ENCODE assay signal across 8 mouse cellular contexts in the genomic region with DNA sequence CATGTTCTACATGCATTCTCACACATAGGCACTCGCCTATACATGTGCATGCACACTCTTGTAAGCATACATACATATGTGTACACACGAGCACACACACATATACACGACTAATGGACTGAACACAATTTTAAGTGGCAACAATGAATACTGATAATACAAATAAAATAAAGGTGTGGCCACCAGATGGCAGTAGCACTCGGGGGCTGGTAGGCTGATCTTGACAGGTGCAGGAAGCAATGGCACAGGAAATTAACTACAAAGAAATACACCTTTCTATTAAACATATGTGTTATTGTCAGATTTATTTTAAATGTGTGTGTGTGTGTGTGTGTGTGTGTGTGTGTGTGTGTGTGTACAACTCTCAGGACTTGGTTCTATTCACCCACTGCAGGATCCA. TPM values are rescaled to one million over a fixed set of nuclear protein-coding genes. Genes with fewer than 3 reads are reported as not detected.
A peak's percentile ranks its signal among the peaks of the same experiment; 100 is the strongest.
DNase-seq lines count a peak whose midpoint lies in the region; ATAC-seq and TF ChIP-seq lines count a peak whose summit lies in the region.

No protein-coding gene starts in this region.

- no peak overlapping the region for H3K4me2 ChIP-seq in forebrain, embryonic 14.5 days (ENCODE audit: low read length)
- H3K4me2 ChIP-seq in forebrain, embryonic 12.5 days = no peak overlapping the region
- H3K4me2 ChIP-seq in midbrain, embryonic 15.5 days = no peak overlapping the region
- no peak overlapping the region for H3K4me2 ChIP-seq in liver, embryonic 13.5 days

- no peak for ATAC-seq in forebrain, embryonic 14.5 days
- no peak for ATAC-seq in forebrain, embryonic 12.5 days (ENCODE audit: low FRiP score)
- ATAC-seq in midbrain, embryonic 15.5 days (replicated peaks) = no peak
- no peak for ATAC-seq in liver, embryonic 13.5 days (ENCODE audit: low read depth)

- no peak for TF ChIP-seq POLR2A in spleen, adult 2 months (IDR thresholded peaks at IDR 0.05; ENCODE audit: low read depth, low read length)

- 12% methylated on average over 4 of the region's 4 CpGs for WGBS in forebrain, embryonic 14.5 days
- 24% methylated on average over 4 of the region's 4 CpGs for WGBS in forebrain, embryonic 12.5 days
- WGBS in midbrain, embryonic 10.5 days = 24% methylated on average over 4 of the region's 4 CpGs
- 15% methylated on average over 4 of the region's 4 CpGs for WGBS in midbrain, embryonic 15.5 days
- 10% methylated on average over 4 of the region's 4 CpGs for WGBS in liver, embryonic 13.5 days (ENCODE audit: insufficient replicate concordance)
- WGBS in spleen, adult 2 months = 3% methylated on average over 4 of the region's 4 CpGs

- H3K9me3 ChIP-seq in forebrain, embryonic 14.5 days (replicated peaks; ENCODE audit: control insufficient read depth, low read length) = no peaks in the 10 kb centered on the region
- H3K9me3 ChIP-seq in forebrain, embryonic 12.5 days = no peaks in the 10 kb centered on the region
- H3K9me3 ChIP-seq in midbrain, embryonic 10.5 days (replicated peaks) = no peaks in the 10 kb centered on the region
- H3K9me3 ChIP-seq in midbrain, embryonic 15.5 days = no peaks in the 10 kb centered on the region
- H3K9me3 ChIP-seq in liver, embryonic 13.5 days (replicated peaks) = no peaks in the 10 kb centered on the region

- no peak overlapping the region for H3K9ac ChIP-seq in forebrain, embryonic 14.5 days (ENCODE audit: low read length)
- H3K9ac ChIP-seq in forebrain, embryonic 12.5 days = no peak overlapping the region
- H3K9ac ChIP-seq in midbrain, embryonic 15.5 days = no peak overlapping the region
- no peak overlapping the region for H3K9ac ChIP-seq in liver, embryonic 13.5 days

- no peaks in the 10 kb centered on the region for H3K4me1 ChIP-seq in forebrain, embryonic 14.5 days (ENCODE audit: control insufficient read depth, insufficient read depth, low read length)
- peaks cover 10% of the 10 kb centered on the region for H3K4me1 ChIP-seq in forebrain, embryonic 12.5 days
- peaks cover 27% of the 10 kb centered on the region for H3K4me1 ChIP-seq in midbrain, embryonic 10.5 days
- peaks cover 2% of the 10 kb centered on the region; the same call in 1 of the 2 replicates for H3K4me1 ChIP-seq in midbrain, embryonic 15.5 days
- H3K4me1 ChIP-seq in liver, embryonic 13.5 days (replicated peaks) = peaks cover 15% of the 10 kb centered on the region
- no peaks in the 10 kb centered on the region for H3K4me1 ChIP-seq in spleen, adult 2 months (ENCODE audit: control insufficient read depth, insufficient read depth, insufficient read length)

- TF ChIP-seq CTCF in spleen, adult 2 months (IDR thresholded peaks at IDR 0.05; ENCODE audit: extremely low read depth, insufficient read depth, insufficient read length, insufficient replicate concordance) = peak; percentile 58; the same call in 1 of the 2 replicates

- DNase-seq in forebrain, embryonic 14.5 days (ENCODE audit: low spot score) = peak; percentile 59
- peak; percentile 40 for DNase-seq in midbrain, embryonic 10.5 days (ENCODE audit: low spot score)
- DNase-seq in c-Kit-positive CD71-negative TER-119-negative erythroid progenitor cells, embryonic 14.5 days (ENCODE audit: low read depth) = peak; percentile 40
- peak; percentile 38 for DNase-seq in liver, embryonic 13.5 days
- DNase-seq in spleen, adult 2 months (ENCODE audit: low read depth in 1 of 2, low spot score in 2 of 2) = peak; percentile 39 to 60
- no peak for DNase-seq in right cerebral cortex, postnatal 10 days (ENCODE audit: low spot score in 2 of 2)

- H3K27me3 ChIP-seq in forebrain, embryonic 14.5 days (replicated peaks; ENCODE audit: control insufficient read depth, insufficient read depth, low read length) = no peaks in the 10 kb centered on the region
- peaks cover 43% of the 10 kb centered on the region for H3K27me3 ChIP-seq in forebrain, embryonic 12.5 days
- H3K27me3 ChIP-seq in midbrain, embryonic 10.5 days (ENCODE audit: low read depth, poor library complexity, severe bottlenecking) = peaks cover 23% of the 10 kb centered on the region
- no peaks in the 10 kb centered on the region for H3K27me3 ChIP-seq in midbrain, embryonic 15.5 days (replicated peaks)
- H3K27me3 ChIP-seq in liver, embryonic 13.5 days = no peaks in the 10 kb centered on the region
- H3K27me3 ChIP-seq in spleen, adult 2 months (ENCODE audit: control insufficient read depth, insufficient read depth, low read length) = no peaks in the 10 kb centered on the region

- H3K4me3 ChIP-seq in forebrain, embryonic 14.5 days (ENCODE audit: low read depth, low read length) = no peak overlapping the region
- no peak overlapping the region for H3K4me3 ChIP-seq in forebrain, embryonic 12.5 days (replicated peaks)
- H3K4me3 ChIP-seq in midbrain, embryonic 10.5 days = no peak overlapping the region
- H3K4me3 ChIP-seq in midbrain, embryonic 15.5 days = no peak overlapping the region
- no peak overlapping the region for H3K4me3 ChIP-seq in liver, embryonic 13.5 days (replicated peaks)
- no peak overlapping the region for H3K4me3 ChIP-seq in spleen, adult 2 months (ENCODE audit: extremely low read depth, insufficient read depth, insufficient read length)

- no peak overlapping the region for H3K27ac ChIP-seq in forebrain, embryonic 14.5 days (ENCODE audit: low read depth, low read length)
- H3K27ac ChIP-seq in forebrain, embryonic 12.5 days = no peak overlapping the region
- H3K27ac ChIP-seq in midbrain, embryonic 10.5 days (replicated peaks) = no peak overlapping the region
- no peak overlapping the region for H3K27ac ChIP-seq in midbrain, embryonic 15.5 days
- H3K27ac ChIP-seq in liver, embryonic 13.5 days = no peak overlapping the region
- H3K27ac ChIP-seq in spleen, adult 2 months (ENCODE audit: insufficient read depth, low read length) = no peak overlapping the region

- H3K36me3 ChIP-seq in forebrain, embryonic 14.5 days (ENCODE audit: control insufficient read depth, insufficient read depth, low read length) = no peaks in the 10 kb centered on the region
- no peaks in the 10 kb centered on the region for H3K36me3 ChIP-seq in forebrain, embryonic 12.5 days (replicated peaks)
- no peaks in the 10 kb centered on the region for H3K36me3 ChIP-seq in midbrain, embryonic 10.5 days
- no peaks in the 10 kb centered on the region for H3K36me3 ChIP-seq in midbrain, embryonic 15.5 days (replicated peaks)
- H3K36me3 ChIP-seq in liver, embryonic 13.5 days = no peaks in the 10 kb centered on the region
- H3K36me3 ChIP-seq in spleen, adult 2 months (ENCODE audit: control insufficient read depth, insufficient read depth, low read length) = no peaks in the 10 kb centered on the region

RNA-seq across cellular contexts. Expression of a gene that starts 5.9 kb away (rescaled TPM):
- 53.8 and 58.5 TPM in 2 replicates for polyA plus RNA-seq in forebrain, embryonic 14.5 days (2014; fragmentation: Nextera tagmentation; extraction: Ambion mirVana)
- polyA plus RNA-seq in forebrain, embryonic 12.5 days (2016; fragmentation: Nextera tagmentation; extraction: Ambion mirVana) = 46.6 and 48.5 TPM in 2 replicates
- polyA plus RNA-seq in midbrain, embryonic 10.5 days (2016; fragmentation: Nextera tagmentation; extraction: Ambion mirVana) = 57.4 and 63.7 TPM in 2 replicates
- polyA plus RNA-seq in midbrain, embryonic 15.5 days (2015; fragmentation: Nextera tagmentation; extraction: Ambion mirVana) = 41.0 and 43.0 TPM in 2 replicates
- polyA plus RNA-seq in liver, embryonic 13.5 days (2015; fragmentation: Nextera tagmentation; extraction: Ambion mirVana) = 50.1 and 51.5 TPM in 2 replicates
- polyA plus RNA-seq in spleen, adult 2 months (2012; rRNA removed) = 5.4 and 6.4 TPM in 2 replicates

RNA-seq across cellular contexts. Expression of a gene that starts 25.2 kb away (rescaled TPM):
- polyA plus RNA-seq in forebrain, embryonic 14.5 days (2014; fragmentation: Nextera tagmentation; extraction: Ambion mirVana) = 4.8 and 5.3 TPM in 2 replicates
- polyA plus RNA-seq in forebrain, embryonic 12.5 days (2016; fragmentation: Nextera tagmentation; extraction: Ambion mirVana) = 3.0 and 3.2 TPM in 2 replicates
- polyA plus RNA-seq in midbrain, embryonic 10.5 days (2016; fragmentation: Nextera tagmentation; extraction: Ambion mirVana) = 2.0 and 2.3 TPM in 2 replicates
- 3.2 and 3.3 TPM in 2 replicates for polyA plus RNA-seq in midbrain, embryonic 15.5 days (2015; fragmentation: Nextera tagmentation; extraction: Ambion mirVana)
- polyA plus RNA-seq in liver, embryonic 13.5 days (2015; fragmentation: Nextera tagmentation; extraction: Ambion mirVana) = 1.2 TPM in 2 replicates
- polyA plus RNA-seq in spleen, adult 2 months (2012; rRNA removed) = 10.3 and 12.9 TPM in 2 replicates

RNA-seq across cellular contexts. Expression of a gene that starts 25.5 kb away (rescaled TPM):
- 2.5 and 2.8 TPM in 2 replicates for polyA plus RNA-seq in forebrain, embryonic 14.5 days (2014; fragmentation: Nextera tagmentation; extraction: Ambion mirVana)
- 4.8 and 4.9 TPM in 2 replicates for polyA plus RNA-seq in forebrain, embryonic 12.5 days (2016; fragmentation: Nextera tagmentation; extraction: Ambion mirVana)
- polyA plus RNA-seq in midbrain, embryonic 10.5 days (2016; fragmentation: Nextera tagmentation; extraction: Ambion mirVana) = 4.3 and 5.0 TPM in 2 replicates
- 3.5 TPM in 2 replicates for polyA plus RNA-seq in midbrain, embryonic 15.5 days (2015; fragmentation: Nextera tagmentation; extraction: Ambion mirVana)
- 0.08 and 0.14 TPM in 2 replicates for polyA plus RNA-seq in liver, embryonic 13.5 days (2015; fragmentation: Nextera tagmentation; extraction: Ambion mirVana)
- 0.04 TPM in 1 of 2 replicates, not detected in the other for polyA plus RNA-seq in spleen, adult 2 months (2012; rRNA removed)

Comparison
In these comparisons a context has a peak if more than half of its experiments do, and no peak if none do; other contexts are left out.
1. DNase-seq: peak in forebrain, embryonic 14.5 days (single experiment), midbrain, embryonic 10.5 days (single experiment), c-Kit-positive CD71-negative TER-119-negative erythroid progenitor cells, embryonic 14.5 days (single experiment), liver, embryonic 13.5 days (single experiment) and spleen, adult 2 months (2 of 2); none in right cerebral cortex, postnatal 10 days (0 of 2).